Mouse (Mus musculus): ENCODE measurements around the gene Frk.

DNA sequence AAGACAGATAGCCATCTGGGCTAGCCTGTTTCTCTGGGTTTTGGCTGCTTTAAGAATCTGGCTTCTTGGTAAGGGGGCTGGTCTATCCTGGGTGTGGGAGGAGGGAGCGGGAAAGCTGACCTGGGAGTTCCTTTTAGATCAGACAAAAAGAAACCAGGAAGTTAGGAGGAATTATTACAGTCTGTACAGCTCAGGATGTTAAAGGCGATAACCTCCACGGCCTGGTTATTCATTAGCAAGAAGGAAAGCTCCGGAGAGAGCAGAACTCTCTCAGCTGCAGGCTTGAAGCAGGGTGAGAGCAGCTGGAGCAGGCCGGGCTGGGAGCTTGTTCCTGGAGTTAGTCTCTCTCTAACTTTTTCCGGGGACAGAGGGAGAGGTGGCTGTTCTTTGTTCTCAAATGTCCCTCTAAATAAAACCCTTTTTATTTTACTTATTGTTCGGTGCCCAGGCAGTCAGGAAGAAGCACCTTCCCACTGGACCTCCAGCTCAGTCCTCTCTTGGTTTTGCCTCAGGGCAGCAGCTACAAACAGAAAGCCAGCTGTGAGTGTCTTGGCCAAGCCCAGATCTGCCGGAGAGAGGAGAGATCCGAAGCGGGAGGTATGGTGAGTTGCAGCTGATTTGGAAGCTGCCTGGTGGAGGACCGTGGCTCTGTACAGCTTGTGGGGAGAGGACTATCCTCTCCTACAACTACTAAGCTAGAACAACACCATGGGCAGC, at the start of gene Frk:
- TF ChIP-seq CTCF (conservative IDR thresholded peaks at IDR 0.05; ENCODE audit: insufficient read depth, insufficient read length, low read depth, low read length) (no peak), POLR2A (IDR thresholded peaks at IDR 0.05; ENCODE audit: low read depth, low read length) (no peak)

All from kidney, adult 2 months (tissue).